9 mouse cellular contexts compared by ENCODE assay signal in genomic region chr4:129032963-129033951, GRCm38 (mm10). TPM values are rescaled to one million over a fixed set of nuclear protein-coding genes. Genes with fewer than 3 reads are reported as not detected.
DNase-seq lines count a peak whose midpoint lies in the region; ATAC-seq and TF ChIP-seq lines count a peak whose summit lies in the region.
"Had no signal": no experiment of that assay in that cellular context is flagged by ENCODE, and none has a peak within 500 bp of the region (broad histone marks: within the 10 kb centered on the region; RNA-seq: fewer than 3 reads in every experiment).

No protein-coding gene starts in this region.

- peak; percentile 33; the same call in 1 of the 2 replicates for TF ChIP-seq POLR2A in heart, adult 2 months (IDR thresholded peaks at IDR 0.05; ENCODE audit: insufficient read depth, low read depth, low read length)

- H3K79me3 ChIP-seq in C2C12 (ENCODE audit: low read depth) = no peaks in the 10 kb centered on the region

- peak overlapping the region; percentile 30; the same call in 1 of the 2 replicates for H3K4me2 ChIP-seq in kidney, postnatal 0 days (ENCODE audit: low read length)
- no peak overlapping the region for H3K4me2 ChIP-seq in forebrain, embryonic 12.5 days

- intact Hi-C loops in heart, adult 2 months (cut with DNase I) = no loop called here

- H3K9ac ChIP-seq in heart, adult 2 months (ENCODE audit: low read depth, low read length) = peak overlapping the region; percentile 25
- H3K9ac ChIP-seq in kidney, postnatal 0 days (ENCODE audit: low read depth, low read length) = no peak overlapping the region
- H3K9ac ChIP-seq in forebrain, embryonic 12.5 days = no peak overlapping the region

- H3K79me2 ChIP-seq in C2C12 (ENCODE audit: control insufficient read depth, insufficient read depth) = no peaks in the 10 kb centered on the region
- H3K79me2 ChIP-seq in heart, adult 2 months (replicated peaks; ENCODE audit: control insufficient read depth, insufficient read depth, low read length) = no peaks in the 10 kb centered on the region

- no peaks in the 10 kb centered on the region for H3K9me3 ChIP-seq in kidney, postnatal 0 days (replicated peaks; ENCODE audit: low read length)
- no peaks in the 10 kb centered on the region for H3K9me3 ChIP-seq in forebrain, embryonic 12.5 days

- H3K27me3 ChIP-seq in C2C12 (ENCODE audit: control insufficient read depth, insufficient read depth, insufficient read length) = no peaks in the 10 kb centered on the region
- no peaks in the 10 kb centered on the region for H3K27me3 ChIP-seq in heart, adult 2 months (ENCODE audit: control insufficient read depth, insufficient read depth, low read length)
- no peaks in the 10 kb centered on the region for H3K27me3 ChIP-seq in kidney, postnatal 0 days (ENCODE audit: insufficient read depth, low read length)
- 0 out of 2 replicates have a peak, but pooled peaks cover 3% of the 10 kb centered on the region for H3K27me3 ChIP-seq in forebrain, embryonic 12.5 days

- no peaks in the 10 kb centered on the region for H3K36me3 ChIP-seq in C2C12 (ENCODE audit: control insufficient read depth, insufficient read depth)
- no peaks in the 10 kb centered on the region for H3K36me3 ChIP-seq in heart, adult 2 months (ENCODE audit: control insufficient read depth, insufficient read depth, low read length)
- no peaks in the 10 kb centered on the region for H3K36me3 ChIP-seq in kidney, postnatal 0 days (ENCODE audit: insufficient read depth, low read length)
- no peaks in the 10 kb centered on the region for H3K36me3 ChIP-seq in forebrain, embryonic 12.5 days (replicated peaks)

- no peak for TF ChIP-seq CTCF in C2C12 (IDR thresholded peaks at IDR 0.05; ENCODE audit: control insufficient read depth, insufficient read depth, insufficient read length)
- no peak for TF ChIP-seq CTCF in heart, adult 2 months (IDR thresholded peaks at IDR 0.05)
- peak; percentile 33; the same call in 1 of the 2 replicates for TF ChIP-seq CTCF in kidney, postnatal 0 days (IDR thresholded peaks at IDR 0.05; ENCODE audit: low read depth)

- 9% methylated on average over 17 of the region's 17 CpGs for WGBS in heart, adult 2 months
- WGBS in kidney, postnatal 0 days = 18% methylated on average over 17 of the region's 17 CpGs
- 35% methylated on average over 17 of the region's 17 CpGs for WGBS in forebrain, embryonic 12.5 days

- H3K27ac ChIP-seq in heart, adult 2 months = peak overlapping the region; percentile 48
- peak overlapping the region; percentile 27; the same call in 1 of the 2 replicates for H3K27ac ChIP-seq in kidney, postnatal 0 days
- H3K27ac ChIP-seq in forebrain, embryonic 12.5 days = no peak overlapping the region
- H3K27ac ChIP-seq: left cerebral cortex, adult 2 months had no signal

- ATAC-seq in kidney, postnatal 0 days (replicated peaks; ENCODE audit: low FRiP score, low read depth) = peak; percentile 86
- ATAC-seq in forebrain, embryonic 12.5 days (ENCODE audit: low FRiP score) = no peak

- peaks cover 12% of the 10 kb centered on the region for H3K4me1 ChIP-seq in heart, adult 2 months (ENCODE audit: control insufficient read depth, insufficient read depth, low read length)
- peaks cover 11% of the 10 kb centered on the region; the same call in 1 of the 2 replicates for H3K4me1 ChIP-seq in kidney, postnatal 0 days (replicated peaks; ENCODE audit: insufficient read depth, low read length)
- peaks cover 9% of the 10 kb centered on the region for H3K4me1 ChIP-seq in forebrain, embryonic 12.5 days

- peak; percentile 76 for DNase-seq in MEL-GATA-1-ER (ENCODE audit: extremely low read depth, low read depth)
- peak; percentile 79 to 84 for DNase-seq in cerebellum, postnatal 14 days
- peak; percentile 70 to 79 for DNase-seq in heart, adult 2 months
- DNase-seq in kidney, postnatal 0 days (ENCODE audit: low spot score) = peak; percentile 80
- peak; percentile 87 for DNase-seq in lung, postnatal 36 days
- DNase-seq in spleen, postnatal 4 days (ENCODE audit: low spot score in 2 of 2) = peak; percentile 57 to 78

- no peak overlapping the region for H3K4me3 ChIP-seq in C2C12 (ENCODE audit: insufficient read depth, poor library complexity, severe bottlenecking)
- H3K4me3 ChIP-seq in heart, adult 2 months = no peak overlapping the region
- H3K4me3 ChIP-seq in kidney, postnatal 0 days (replicated peaks; ENCODE audit: low read depth, low read length) = no peak overlapping the region
- H3K4me3 ChIP-seq in forebrain, embryonic 12.5 days (replicated peaks) = no peak overlapping the region
- H3K4me3 ChIP-seq: left cerebral cortex, adult 2 months had no signal

- 0 out of 2 replicates have a peak, but pooled peaks have one; percentile 11 for TF ChIP-seq EP300 in heart, adult 2 months (IDR thresholded peaks at IDR 0.05; ENCODE audit: insufficient read depth, low read depth, low read length)

- H3ac ChIP-seq in C2C12 (ENCODE audit: control insufficient read depth, insufficient read length, low read depth) = peak overlapping the region; percentile 39

TF ChIP-seq in C2C12, 6 proteins besides CTCF, POLR2A, EP300 and RAD21:
- TF ChIP-seq MYOD1 (IDR thresholded peaks at IDR 0.05; ENCODE audit: control insufficient read depth, insufficient read length, low read depth) (peak; percentile 54), MAX (IDR thresholded peaks at IDR 0.05) (no peak), MYOG (IDR thresholded peaks at IDR 0.05; ENCODE audit: control insufficient read depth, extremely low read depth, insufficient read length) (no peak)

RNA-seq across cellular contexts. Expression of gene Rnf19b, which starts 24.8 kb away (rescaled TPM):
- polyA plus RNA-seq in C2C12 (2012; fragmentation: generic; extraction: Trizol) = 53.5 TPM
- total RNA-seq in heart, adult 2 months (2021) = 10 to 100 TPM; 27.1 to 28.1 TPM
- 21.1 and 24.7 TPM in 2 replicates for polyA plus RNA-seq in heart, adult 2 months (2012; rRNA removed)
- 6.1 and 7.1 TPM in 2 replicates for polyA plus RNA-seq in kidney, postnatal 0 days (2015; fragmentation: Nextera tagmentation; extraction: Ambion mirVana)
- 14.3 and 15.6 TPM in 2 replicates for polyA plus RNA-seq in forebrain, embryonic 12.5 days (2016; fragmentation: Nextera tagmentation; extraction: Ambion mirVana)

RNA-seq across cellular contexts. Expression of gene Ak2, which starts 41.5 kb away (rescaled TPM):
- 176 TPM for polyA plus RNA-seq in C2C12 (2012; fragmentation: generic; extraction: Trizol)
- 10 to 100 TPM; 63.1 to 70.5 TPM for total RNA-seq in heart, adult 2 months (2021)
- polyA plus RNA-seq in heart, adult 2 months (2012; rRNA removed) = 41.8 and 43.4 TPM in 2 replicates
- 173 and 188 TPM in 2 replicates for polyA plus RNA-seq in kidney, postnatal 0 days (2015; fragmentation: Nextera tagmentation; extraction: Ambion mirVana)
- 162 and 173 TPM in 2 replicates for polyA plus RNA-seq in forebrain, embryonic 12.5 days (2016; fragmentation: Nextera tagmentation; extraction: Ambion mirVana)
